ENCODE assay signal across 8 mouse cellular contexts in the genomic region with DNA sequence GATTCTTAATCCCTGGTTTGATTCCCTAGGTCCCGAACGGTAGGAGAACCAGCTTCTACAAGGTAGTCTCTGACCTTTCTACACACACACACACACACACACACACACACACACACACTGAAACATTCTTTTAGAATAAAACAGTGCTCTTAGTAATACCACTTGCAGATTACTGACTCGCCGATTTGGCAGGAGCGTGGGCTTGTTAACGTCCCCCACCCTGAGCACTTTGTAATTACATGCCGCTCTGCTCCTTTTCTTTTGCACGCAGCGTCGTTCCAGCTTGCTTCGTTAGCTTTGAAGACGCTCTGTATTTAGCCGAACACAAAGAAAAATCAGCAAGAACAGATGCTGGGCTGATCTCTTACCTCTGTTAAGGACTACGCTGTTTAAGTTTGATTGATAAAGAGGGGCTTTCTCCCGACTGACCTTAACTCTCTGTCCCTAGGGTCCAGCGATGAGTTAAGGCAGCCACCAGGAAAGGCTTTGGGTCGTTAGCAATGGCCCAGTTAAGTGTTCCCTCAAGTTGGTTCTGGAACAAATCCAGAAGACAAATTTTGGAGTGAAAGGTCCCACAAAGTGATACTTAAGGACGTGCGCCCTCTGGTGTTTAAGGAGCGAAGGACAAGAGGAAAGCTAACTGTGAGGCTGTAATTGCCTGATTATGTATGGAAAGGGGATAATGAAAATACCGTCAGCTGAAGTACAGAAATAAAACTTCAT. TPM values are rescaled to one million over a fixed set of nuclear protein-coding genes. Genes with fewer than 3 reads are reported as not detected.
DNase-seq lines count a peak whose midpoint lies in the region; ATAC-seq and TF ChIP-seq lines count a peak whose summit lies in the region.

No protein-coding gene starts in this region.

- intact Hi-C loops in left cerebral cortex, adult 2 months (cut with DNase I), result loop anchor here (1.0 to 5.0 kb wide), 3 partner anchors 154 to 358 kb away; no protein-coding TSS in a partner anchor

- H3K4me3 ChIP-seq in left cerebral cortex, adult 2 months, result peak overlapping the region; percentile 44

- peak; percentile 80 for TF ChIP-seq CTCF in left cerebral cortex, adult 2 months (IDR thresholded peaks at IDR 0.05)

- ATAC-seq in activated CD4-positive, CD25-positive, alpha-beta regulatory T cell, adult 4 months, result peak; percentile 57
- ATAC-seq in megakaryocyte progenitor cell, adult 5-6 weeks (replicated peaks; ENCODE audit: poor library complexity), result peak; percentile 94
- ATAC-seq in erythroblast, adult 5-6 weeks (replicated peaks; ENCODE audit: low FRiP score, poor library complexity, severe bottlenecking), result no peak

- no peak overlapping the region for H3K27ac ChIP-seq in left cerebral cortex, adult 2 months

- peak; percentile 49 to 72 for DNase-seq in cerebellum, postnatal 4 days (ENCODE audit: low spot score in 2 of 2)
- peak; percentile 78 for DNase-seq in gastrocnemius, postnatal 10 days
- DNase-seq in induced T-regulatory cell, adult 2 months (ENCODE audit: low read depth), result peak; percentile 73
- peak; percentile 58 to 64 for DNase-seq in left cerebral cortex, adult 2 months (ENCODE audit: extremely low spot score in 1 of 2, low spot score in 2 of 2)
- peak; percentile 69 to 81 for DNase-seq in right cerebral cortex, postnatal 10 days (ENCODE audit: low spot score in 2 of 2)

RNA-seq across cellular contexts. Expression of a gene that starts 26.1 kb away (rescaled TPM):
- polyA plus RNA-seq in activated CD4-positive, CD25-positive, alpha-beta regulatory T cell, adult 4 months (2017; shearing (Covaris generic)), result 10 to 100 TPM; 74.9 to 82.5 TPM
- total RNA-seq in gastrocnemius, postnatal 10 days (2021), result 10 to 100 TPM; 17.5 to 18.8 TPM
- 10 to 100 TPM; 21.8 to 22.9 TPM for total RNA-seq in left cerebral cortex, adult 2 months (2021)
- 38.8 and 48.0 TPM in 2 replicates for total RNA-seq in megakaryocyte progenitor cell, adult 5-6 weeks (2015)
- 14.1 and 16.2 TPM in 2 replicates for total RNA-seq in megakaryocyte progenitor cell, adult 5-6 weeks (2017)
- 7.3 and 9.2 TPM in 2 replicates for total RNA-seq in erythroblast, adult 5-6 weeks (2015; ENCODE audit: low replicate concordance)
- 2.2 and 8.5 TPM in 2 replicates for total RNA-seq in erythroblast, adult 5-6 weeks (2017; ENCODE audit: low replicate concordance)

RNA-seq across cellular contexts. Expression of a gene that starts 49.7 kb away (rescaled TPM):
- under 1 TPM in 1 of 2 experiments, not detected in 1; 0.09 TPM for polyA plus RNA-seq in activated CD4-positive, CD25-positive, alpha-beta regulatory T cell, adult 4 months (2017; shearing (Covaris generic))
- total RNA-seq in gastrocnemius, postnatal 10 days (2021), result 10 to 100 TPM; 49.1 to 52.7 TPM
- total RNA-seq in left cerebral cortex, adult 2 months (2021), result 10 to 100 TPM; 12.0 to 12.4 TPM
- total RNA-seq in megakaryocyte progenitor cell, adult 5-6 weeks (2015), result not detected in 2 replicates
- total RNA-seq in megakaryocyte progenitor cell, adult 5-6 weeks (2017), result not detected in 2 replicates
- not detected in 2 replicates for total RNA-seq in erythroblast, adult 5-6 weeks (2015; ENCODE audit: low replicate concordance)
- not detected in 2 replicates for total RNA-seq in erythroblast, adult 5-6 weeks (2017; ENCODE audit: low replicate concordance)

Comparison
In these comparisons a context has a peak if more than half of its experiments do, and no peak if none do; other contexts are left out.
1. RNA of a gene that starts 49.7 kb away (total RNA-seq): 49.1 to 52.7 TPM in gastrocnemius, postnatal 10 days and 12.0 to 12.4 TPM in left cerebral cortex, adult 2 months; not detected in megakaryocyte progenitor cell, adult 5-6 weeks and not detected in erythroblast, adult 5-6 weeks; every median in the first group is over 10 times any median in the second.
2. Peak in every context shown above with its lines, with median percentiles within 50 percentile points of each other: DNase-seq.